Mouse (Mus musculus) embryonic facial prominence, embryonic 13.5 days (tissue): ENCODE data around the gene Gm37240. TPM values are rescaled to one million over a fixed set of nuclear protein-coding genes. Genes with fewer than 3 reads are reported as not detected.
"Not testable (repeated sequence)": the region's sequence is repeated elsewhere in the genome, so short reads cannot be mapped to it uniquely, and the experiment has no call there.

Experiments used
- ATAC-seq: fragments of 200-750 bp; cut with Nextera tagmentation; 2 replicates; pipeline ENCODE4 v1.8.0; 2017; ENCODE audit warnings: low read depth; ENCODE audit not compliant: insufficient number of reproducible peaks, insufficient read depth, low FRiP score, low TSS enrichment
- H3K27ac ChIP-seq: fragments of 300-500 bp; sonication (generic); 2 replicates; pipeline ENCODE4 v1.5.1; 2015; ENCODE audit warnings: moderate library complexity, mild to moderate bottlenecking, inconsistent platforms
- H3K27me3 ChIP-seq: fragments of 300-500 bp; sonication (generic); 2 replicates; pipeline ENCODE4 v1.6.1; 2015; ENCODE audit warnings: mild to moderate bottlenecking, inconsistent platforms
- H3K36me3 ChIP-seq: fragments of 300-500 bp; sonication (generic); 2 replicates; pipeline ENCODE4 v1.6.1; 2015; ENCODE audit warnings: mild to moderate bottlenecking, inconsistent platforms
- H3K4me1 ChIP-seq: fragments of 300-500 bp; sonication (generic); 2 replicates; pipeline ENCODE4 v1.6.1; 2015; ENCODE audit warnings: inconsistent platforms
- H3K4me2 ChIP-seq: fragments of 300-500 bp; sonication (generic); 2 replicates; pipeline ENCODE4 v1.6.1; 2015; ENCODE audit warnings: moderate library complexity, mild to moderate bottlenecking, inconsistent platforms
- H3K4me3 ChIP-seq: fragments of 300-500 bp; sonication (generic); 2 replicates; pipeline ENCODE4 v1.5.1; 2015; ENCODE audit warnings: mild to moderate bottlenecking, inconsistent platforms
- H3K9ac ChIP-seq: fragments of 300-500 bp; sonication (generic); 2 replicates; pipeline ENCODE4 v1.6.1; 2015; ENCODE audit warnings: mild to moderate bottlenecking, inconsistent platforms
- H3K9me3 ChIP-seq: fragments of 300-500 bp; sonication (generic); 2 replicates; pipeline ENCODE4 v1.6.1; 2016; ENCODE audit warnings: inconsistent platforms
- WGBS: fragments of 180-500 bp; shearing (Covaris S2); methylation state at CpG from one replicate; pipeline ENCODE4 v1.1.7; 2015; ENCODE audit warnings: mixed read lengths; 5-methylcytosine and 5-hydroxymethylcytosine counted together
- polyA plus RNA-seq: library from polyadenylated mRNA; unstranded; fragments of >200 nt; fragmentation: Nextera tagmentation; extraction: Ambion mirVana; gene quantifications from 2 replicates; pipeline ENCODE4 v1.2.1, GENCODE M21; 2015

Gene Gm37240
- polyA plus RNA-seq, 1 experiment from 2014 or later, result 6.3 TPM

GRCm38 (mm10) chr3:84867434-84867975 lies 1019.8 kb downstream of the Gm37240 start:
- no peak overlapping the region for H3K9ac ChIP-seq
- no peaks in the 10 kb centered on the region for H3K9me3 ChIP-seq
- no peaks in the 10 kb centered on the region for H3K27me3 ChIP-seq
- H3K4me1 ChIP-seq, result no peaks in the 10 kb centered on the region
- H3K4me2 ChIP-seq, result no peak overlapping the region
- WGBS, result 88% methylated on average over 1 of the region's 1 CpGs
- H3K4me3 ChIP-seq, result no peak overlapping the region
- no peak overlapping the region for H3K27ac ChIP-seq
- no peak for ATAC-seq
- no peaks in the 10 kb centered on the region for H3K36me3 ChIP-seq

DNA sequence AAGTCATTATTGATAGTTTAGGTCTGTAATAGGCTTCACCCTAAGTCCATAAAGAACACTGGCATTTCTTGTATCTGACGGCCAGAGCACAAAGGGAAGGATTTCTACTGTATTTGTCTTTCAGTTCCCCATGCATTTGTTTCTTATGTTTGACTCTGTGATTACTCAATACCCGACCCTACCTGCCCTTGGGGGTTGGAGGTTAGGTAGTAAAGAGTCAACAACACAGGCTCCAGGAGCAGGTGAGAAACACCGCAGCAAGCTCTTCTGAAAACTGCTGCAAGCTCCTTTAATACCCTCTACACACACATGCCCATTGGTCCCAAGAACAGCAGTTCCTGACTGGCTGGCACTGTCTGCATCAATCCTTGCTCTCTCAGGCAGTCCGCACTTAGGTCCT lies 1020.5 kb downstream of the Gm37240 start:
- H3K36me3 ChIP-seq, result no peaks in the 10 kb centered on the region
- H3K4me3 ChIP-seq, result no peak overlapping the region
- H3K9me3 ChIP-seq, result no peaks in the 10 kb centered on the region
- WGBS, result 69% methylated on average over 4 of the region's 4 CpGs
- H3K27ac ChIP-seq, result no peak overlapping the region
- H3K4me1 ChIP-seq, result no peaks in the 10 kb centered on the region
- no peak overlapping the region for H3K9ac ChIP-seq
- ATAC-seq, result no peak
- H3K27me3 ChIP-seq, result no peaks in the 10 kb centered on the region
- H3K4me2 ChIP-seq, result no peak overlapping the region

DNA sequence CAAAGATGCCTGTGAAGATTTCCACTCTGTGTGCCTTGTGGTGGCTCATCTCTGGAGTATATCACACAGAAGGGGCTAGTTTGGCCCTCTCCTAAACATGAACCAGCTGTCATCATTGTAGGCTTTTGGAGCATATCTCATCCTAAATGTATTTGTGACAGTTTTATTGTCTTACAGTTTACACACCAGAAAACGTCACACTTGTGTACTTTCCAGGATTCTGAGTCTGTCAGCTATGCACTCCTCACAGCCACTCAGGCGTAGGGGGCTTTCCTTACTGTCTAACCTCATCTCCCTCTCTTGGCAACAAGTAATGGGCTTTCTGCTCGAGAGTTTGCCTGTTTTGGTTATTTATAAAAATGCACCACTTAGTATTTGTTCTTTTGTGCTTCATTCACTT lies 1021.6 kb downstream of the Gm37240 start:
- no peak overlapping the region for H3K4me2 ChIP-seq

GRCm38 (mm10) chr3:84861817-84862216 lies 1025.5 kb downstream of the Gm37240 start:
- not testable (repeated sequence) for ATAC-seq, H3K4me2 ChIP-seq, H3K4me3 ChIP-seq, H3K9me3 ChIP-seq, H3K27me3 ChIP-seq, H3K4me1 ChIP-seq, H3K27ac ChIP-seq, H3K9ac ChIP-seq, H3K36me3 ChIP-seq
- WGBS, result 88% methylated on average over 3 of the region's 3 CpGs

More for the DNA sequence above, 1021.6 kb downstream of the Gm37240 start:
- H3K36me3 ChIP-seq, result no peaks in the 10 kb centered on the region
- H3K27ac ChIP-seq, result no peak overlapping the region
- no peak overlapping the region for H3K4me3 ChIP-seq
- 85% methylated on average over 3 of the region's 3 CpGs for WGBS
- no peaks in the 10 kb centered on the region for H3K9me3 ChIP-seq
- no peak for ATAC-seq
- no peaks in the 10 kb centered on the region for H3K4me1 ChIP-seq
- no peak overlapping the region for H3K9ac ChIP-seq
- H3K27me3 ChIP-seq, result no peaks in the 10 kb centered on the region

DNA sequence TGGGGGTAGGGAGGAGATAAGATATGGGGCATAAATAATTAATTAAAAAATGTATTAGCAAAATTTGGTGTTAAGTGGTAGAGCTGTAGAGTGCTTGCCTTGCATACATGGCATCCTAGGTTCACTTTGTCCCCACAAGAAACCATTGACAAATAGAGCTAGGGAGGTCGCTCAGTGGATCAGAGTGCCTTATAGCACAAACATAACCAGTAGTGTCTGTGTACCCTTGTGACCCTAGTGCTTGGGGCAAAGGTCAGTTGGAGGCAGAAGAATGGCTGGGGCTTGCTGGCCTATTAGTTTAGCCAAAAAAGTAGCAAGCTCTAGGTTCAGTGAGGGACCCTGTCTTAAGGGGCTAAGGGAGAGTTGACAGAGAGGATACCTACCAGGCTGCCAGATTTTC lies 1026.6 kb downstream of the Gm37240 start:
- no peak overlapping the region for H3K4me2 ChIP-seq
- no peak overlapping the region for H3K27ac ChIP-seq
- no peaks in the 10 kb centered on the region for H3K4me1 ChIP-seq
- H3K9me3 ChIP-seq, result no peaks in the 10 kb centered on the region
- no peak for ATAC-seq
- 62% methylated on average over 1 of the region's 1 CpGs for WGBS
- H3K9ac ChIP-seq, result no peak overlapping the region
- no peak overlapping the region for H3K4me3 ChIP-seq
- H3K27me3 ChIP-seq, result no peaks in the 10 kb centered on the region
- no peaks in the 10 kb centered on the region for H3K36me3 ChIP-seq

- H3K9me3 ChIP-seq, result no peaks in the 10 kb centered on the region
- H3K4me3 ChIP-seq, result no peak overlapping the region
- no peak for ATAC-seq
- H3K4me1 ChIP-seq, result peaks cover 6% of the 10 kb centered on the region; the same call in 1 of the 2 replicates
- no peak overlapping the region for H3K27ac ChIP-seq
- no peak overlapping the region for H3K9ac ChIP-seq
- H3K36me3 ChIP-seq, result no peaks in the 10 kb centered on the region
- H3K27me3 ChIP-seq, result no peaks in the 10 kb centered on the region
- H3K4me2 ChIP-seq, result no peak overlapping the region
- WGBS, result 74% methylated on average over 1 of the region's 1 CpGs
Observed at GRCm38 (mm10) chr3:84854440-84854839, 1032.9 kb downstream of the Gm37240 start.

DNA sequence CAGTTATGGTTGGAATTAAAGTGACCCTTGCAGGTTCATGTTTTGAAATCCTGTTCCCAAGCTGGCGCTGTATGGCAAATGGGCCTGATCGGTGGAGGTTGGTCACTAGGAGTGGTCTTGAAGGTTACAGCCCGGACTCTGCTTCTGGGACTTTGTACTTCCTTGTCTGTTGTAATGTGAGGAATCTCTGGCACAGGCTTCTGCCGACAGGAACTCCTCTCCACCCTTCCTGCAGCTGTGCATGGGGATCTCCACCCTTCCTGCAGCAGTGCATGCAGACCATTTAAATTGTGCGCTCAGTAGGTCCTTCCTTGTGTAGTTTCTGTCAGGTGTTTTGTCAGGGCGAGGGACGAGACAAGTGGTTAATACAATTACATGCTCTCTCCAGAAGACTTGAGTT lies 1034.4 kb downstream of the Gm37240 start:
- H3K9me3 ChIP-seq, result no peaks in the 10 kb centered on the region
- 76% methylated on average over 7 of the region's 7 CpGs for WGBS
- no peaks in the 10 kb centered on the region for H3K27me3 ChIP-seq
- ATAC-seq, result no peak
- no peaks in the 10 kb centered on the region for H3K36me3 ChIP-seq
- H3K4me1 ChIP-seq, result peaks cover 6% of the 10 kb centered on the region; the same call in 1 of the 2 replicates
- no peak overlapping the region for H3K4me2 ChIP-seq
- no peak overlapping the region for H3K27ac ChIP-seq
- H3K9ac ChIP-seq, result no peak overlapping the region
- H3K4me3 ChIP-seq, result no peak overlapping the region

GRCm38 (mm10) chr3:84851801-84852200 lies 1035.5 kb downstream of the Gm37240 start:
- H3K4me2 ChIP-seq, result no peak overlapping the region
- ATAC-seq, result no peak
- no peak overlapping the region for H3K4me3 ChIP-seq
- no peak overlapping the region for H3K27ac ChIP-seq
- no peaks in the 10 kb centered on the region for H3K27me3 ChIP-seq
- H3K9me3 ChIP-seq, result no peaks in the 10 kb centered on the region
- H3K9ac ChIP-seq, result no peak overlapping the region
- peaks cover 6% of the 10 kb centered on the region; the same call in 1 of the 2 replicates for H3K4me1 ChIP-seq
- no peaks in the 10 kb centered on the region for H3K36me3 ChIP-seq
- 76% methylated on average over 1 of the region's 1 CpGs for WGBS

DNA sequence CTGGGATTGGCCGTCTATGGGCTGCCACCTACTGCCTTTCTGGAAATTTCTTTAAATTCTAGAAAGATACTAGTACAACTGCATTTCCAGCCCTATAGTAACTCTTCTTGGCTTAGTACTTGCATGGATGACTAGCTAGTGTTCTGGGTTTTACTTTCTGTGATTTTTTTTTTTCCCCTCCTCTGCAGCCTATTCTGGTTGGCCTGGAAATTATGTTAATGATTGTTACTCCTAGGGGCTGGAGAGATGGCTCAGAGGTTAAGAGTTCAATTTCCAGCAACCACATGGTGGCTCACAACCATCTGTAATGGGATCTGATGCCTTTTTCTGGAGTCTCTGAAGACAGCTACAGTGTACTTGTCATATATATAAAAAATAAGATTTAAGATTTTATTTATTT lies 1036.9 kb downstream of the Gm37240 start:
- WGBS, result 70% methylated on average over 1 of the region's 1 CpGs
- Histone ChIP-seq H3K4me2 (no peak overlapping the region), H3K4me3 (no peak overlapping the region), H3K27me3 (no peaks in the 10 kb centered on the region), H3K9ac (no peak overlapping the region), H3K27ac (no peak overlapping the region), H3K4me1 (peaks cover 6% of the 10 kb centered on the region; the same call in 1 of the 2 replicates), H3K9me3 (no peaks in the 10 kb centered on the region), H3K36me3 (no peaks in the 10 kb centered on the region)
- no peak for ATAC-seq

DNA sequence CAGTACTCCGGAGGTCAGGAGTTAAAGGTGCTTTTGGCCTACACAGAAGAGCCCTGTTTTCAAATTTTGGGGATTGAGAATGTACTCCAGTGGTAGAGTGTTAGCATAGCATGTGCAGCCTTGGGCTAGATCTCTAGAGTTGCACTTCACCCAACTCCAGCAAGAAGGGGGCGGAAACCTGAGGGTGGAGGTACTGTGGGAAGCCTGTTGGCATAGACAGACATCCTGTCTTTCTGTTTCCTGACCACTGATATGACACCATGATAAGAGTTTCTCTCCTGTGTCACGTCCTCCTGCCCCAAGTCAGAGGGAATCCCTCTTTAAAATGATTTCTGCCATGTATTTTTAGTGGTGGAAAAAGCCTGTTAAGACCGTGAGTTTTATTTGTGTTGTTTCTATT lies 1038.5 kb downstream of the Gm37240 start:
- Histone ChIP-seq H3K9ac (no peak overlapping the region), H3K4me3 (no peak overlapping the region), H3K27me3 (no peaks in the 10 kb centered on the region), H3K27ac (no peak overlapping the region), H3K9me3 (no peaks in the 10 kb centered on the region), H3K4me1 (peaks cover 6% of the 10 kb centered on the region; the same call in 1 of the 2 replicates), H3K36me3 (no peaks in the 10 kb centered on the region), H3K4me2 (no peak overlapping the region)
- 79% methylated on average over 4 of the region's 4 CpGs for WGBS
- ATAC-seq, result no peak

GRCm38 (mm10) chr3:84843594-84843993 lies 1043.7 kb downstream of the Gm37240 start:
- ATAC-seq, result no peak
- Histone ChIP-seq H3K4me2 (no peak overlapping the region), H3K4me1 (no peaks in the 10 kb centered on the region), H3K27me3 (no peaks in the 10 kb centered on the region), H3K9me3 (no peaks in the 10 kb centered on the region), H3K27ac (no peak overlapping the region), H3K9ac (no peak overlapping the region), H3K4me3 (no peak overlapping the region), H3K36me3 (no peaks in the 10 kb centered on the region)
- 31% methylated on average over 1 of the region's 1 CpGs for WGBS

DNA sequence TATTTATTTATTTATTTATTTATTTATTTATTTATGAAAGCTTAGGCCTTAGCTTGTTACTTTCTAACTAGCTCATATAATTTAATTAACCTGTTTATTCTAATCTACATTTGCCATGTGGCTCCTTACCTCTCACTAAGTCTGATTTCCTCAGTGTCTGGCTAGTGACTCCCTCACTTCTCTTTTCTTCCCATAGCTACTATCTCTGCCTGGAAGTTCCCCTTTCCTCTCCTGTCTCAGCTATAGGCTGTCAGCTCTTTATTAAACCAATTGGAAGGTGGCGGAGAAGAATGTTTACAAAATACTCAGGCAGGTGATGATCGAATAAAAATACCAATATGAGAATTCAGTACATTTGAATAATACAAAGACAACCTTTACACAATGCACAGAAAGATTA lies 1044.5 kb downstream of the Gm37240 start:
- WGBS, result 93% methylated on average over 2 of the region's 2 CpGs
- Histone ChIP-seq H3K36me3 (no peaks in the 10 kb centered on the region), H3K27ac (no peak overlapping the region), H3K4me2 (no peak overlapping the region), H3K4me1 (no peaks in the 10 kb centered on the region), H3K4me3 (no peak overlapping the region), H3K9ac (no peak overlapping the region), H3K27me3 (no peaks in the 10 kb centered on the region), H3K9me3 (no peaks in the 10 kb centered on the region)
- ATAC-seq, result no peak
